10 mouse cellular contexts compared by ENCODE assay signal in the genomic region with DNA sequence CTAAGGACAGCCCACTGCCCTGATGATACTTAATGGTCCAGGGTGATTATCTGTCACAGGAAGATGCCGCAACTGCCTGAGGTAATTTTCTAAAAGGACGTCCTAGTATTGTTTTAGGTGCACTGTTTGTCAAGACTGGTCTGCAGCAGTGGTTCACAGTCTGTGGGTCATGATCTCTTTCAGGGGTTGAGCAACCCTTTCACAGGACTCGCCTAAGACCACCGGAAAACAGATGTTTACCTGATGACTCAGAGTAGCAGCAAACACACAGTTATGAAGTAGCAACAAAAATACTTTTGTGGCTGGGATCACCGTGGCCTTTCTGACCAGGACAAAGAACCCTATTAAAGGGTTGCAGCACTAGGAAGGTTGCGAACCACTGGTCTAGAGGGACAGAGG. TPM values are rescaled to one million over a fixed set of nuclear protein-coding genes. Genes with fewer than 3 reads are reported as not detected.
DNase-seq lines count a peak whose midpoint lies in the region; ATAC-seq and TF ChIP-seq lines count a peak whose summit lies in the region.
"Had no signal": no experiment of that assay in that cellular context is flagged by ENCODE, and none has a peak within 500 bp of the region (broad histone marks: within the 10 kb centered on the region; RNA-seq: fewer than 3 reads in every experiment).

No protein-coding gene starts in this region.

- WGBS in heart, embryonic 16.5 days = 55% methylated on average over 6 of the region's 6 CpGs
- WGBS in limb, embryonic 10.5 days = 71% methylated on average over 6 of the region's 6 CpGs

- H3K4me1 ChIP-seq in heart, embryonic 16.5 days (ENCODE audit: control insufficient read depth, insufficient read depth, low read length) = peaks cover 51% of the 10 kb centered on the region
- no peaks in the 10 kb centered on the region; the same call in 1 of the 2 replicates for H3K4me1 ChIP-seq in testis, adult 2 months (ENCODE audit: control insufficient read depth, insufficient read depth, low read length)
- peaks cover 30% of the 10 kb centered on the region for H3K4me1 ChIP-seq in limb, embryonic 10.5 days

- no peak overlapping the region for H3K4me3 ChIP-seq in heart, embryonic 16.5 days (ENCODE audit: low read length)
- no peak overlapping the region for H3K4me3 ChIP-seq in testis, adult 2 months (ENCODE audit: control insufficient read depth, low read depth, low read length)
- H3K4me3 ChIP-seq in limb, embryonic 10.5 days = no peak overlapping the region

- no peak overlapping the region for H3K4me2 ChIP-seq in heart, embryonic 16.5 days (ENCODE audit: low read depth, low read length)
- H3K4me2 ChIP-seq: heart, embryonic 11.5 days; liver, embryonic 11.5 days had no signal

- peak overlapping the region; percentile 80 for H3K27ac ChIP-seq in heart, embryonic 16.5 days (ENCODE audit: low read length)
- peak overlapping the region; percentile 65 for H3K27ac ChIP-seq in testis, adult 2 months (ENCODE audit: control insufficient read depth, insufficient read depth, low read depth, low read length)
- H3K27ac ChIP-seq in limb, embryonic 10.5 days = peak overlapping the region; percentile 26; the same call in 1 of the 2 replicates

- H3K27me3 ChIP-seq in heart, embryonic 16.5 days (ENCODE audit: control insufficient read depth, insufficient read depth, low read length) = no peaks in the 10 kb centered on the region
- H3K27me3 ChIP-seq in testis, adult 2 months (ENCODE audit: control insufficient read depth, insufficient read depth, low read length) = no peaks in the 10 kb centered on the region
- peaks cover 10% of the 10 kb centered on the region; the same call in 1 of the 2 replicates for H3K27me3 ChIP-seq in limb, embryonic 10.5 days (ENCODE audit: low read depth, poor library complexity, severe bottlenecking)

- no peak for TF ChIP-seq POLR2A in testis, adult 2 months (IDR thresholded peaks at IDR 0.05; ENCODE audit: control insufficient read depth, low read depth, low read length)

- H3K9ac ChIP-seq in heart, embryonic 16.5 days (ENCODE audit: low read length) = no peak overlapping the region; the same call in 1 of the 2 replicates

- H3K36me3 ChIP-seq in heart, embryonic 16.5 days (ENCODE audit: control insufficient read depth, insufficient read depth) = peaks cover 41% of the 10 kb centered on the region
- H3K36me3 ChIP-seq in testis, adult 2 months (ENCODE audit: control insufficient read depth, insufficient read depth, low read length) = no peaks in the 10 kb centered on the region
- H3K36me3 ChIP-seq in limb, embryonic 10.5 days = no peaks in the 10 kb centered on the region

- intact Hi-C loops in left cerebral cortex, postnatal 4 days (cut with DNase I) = no loop called here

- TF ChIP-seq CTCF in testis, adult 2 months (IDR thresholded peaks at IDR 0.05; ENCODE audit: control insufficient read depth, insufficient read depth, insufficient replicate concordance, low read depth, low read length) = no peak

- no peak for ATAC-seq in heart, embryonic 16.5 days (replicated peaks; ENCODE audit: extremely low read depth, insufficient read depth, low FRiP score)

- H3K9me3 ChIP-seq in heart, embryonic 16.5 days (replicated peaks; ENCODE audit: control insufficient read depth, low read length) = no peaks in the 10 kb centered on the region
- H3K9me3 ChIP-seq in limb, embryonic 10.5 days (replicated peaks) = no peaks in the 10 kb centered on the region

- no peak for DNase-seq in heart, adult 11 months
- no peak for DNase-seq in testis, postnatal 10 days (ENCODE audit: low spot score)
- no peak for DNase-seq in limb, embryonic 10.5 days (ENCODE audit: low spot score)
- DNase-seq in left cerebral cortex, postnatal 4 days = no peak
- DNase-seq in lung, postnatal 25 days (ENCODE audit: low spot score) = no peak
- DNase-seq: cerebellum, adult 2 months had no signal

RNA-seq across cellular contexts. Expression of gene Anxa2, which starts 24.4 kb away (rescaled TPM):
- polyA plus RNA-seq in heart, embryonic 16.5 days (2015; fragmentation: Nextera tagmentation; extraction: Ambion mirVana) = 622 and 705 TPM in 2 replicates
- polyA plus RNA-seq in testis, adult 2 months (2012; rRNA removed) = 73.6 and 96.8 TPM in 2 replicates
- polyA plus RNA-seq in limb, embryonic 10.5 days (2016; fragmentation: Nextera tagmentation; extraction: Ambion mirVana) = 101 and 138 TPM in 2 replicates
- total RNA-seq in left cerebral cortex, postnatal 4 days (2021) = 10 to 100 TPM; 23.2 to 24.1 TPM

Comparison
In these comparisons a context has a peak if more than half of its experiments do, and no peak if none do; other contexts are left out.
1. H3K27ac ChIP-seq: peak in every context shown above with its lines; median percentile 80 in heart, embryonic 16.5 days; 65 in testis, adult 2 months; 26 in limb, embryonic 10.5 days.